Mouse (Mus musculus) hindbrain, embryonic 12.5 days (tissue): ENCODE measurements around the gene Itgbl1. TPM values are rescaled to one million over a fixed set of nuclear protein-coding genes. Genes with fewer than 3 reads are reported as not detected.

Experiments used
- polyA plus RNA-seq: library from polyadenylated mRNA; unstranded; fragments of >200 nt; fragmentation: Nextera tagmentation; extraction: Ambion mirVana; gene quantifications from 2 replicates; pipeline ENCODE4 v1.2.1, GENCODE M21; 2016

Gene Itgbl1
- polyA plus RNA-seq, 1 experiment from 2014 or later, result 2.0 TPM

Other genes starting within 250 kb of the Itgbl1 start
- gene Nalcn, start 32.8 kb upstream of the Itgbl1 start, polyA plus RNA-seq, result 4.5 and 4.6 TPM in 2 replicates